Mouse (Mus musculus) thymus, postnatal 4 days (tissue): ENCODE results near the gene Gm4952.
"Not testable (repeated sequence)": the region's sequence is repeated elsewhere in the genome, so short reads cannot be mapped to it uniquely, and the experiment has no call there.

Source experiments
- DNase-seq: peaks from one replicate; pipeline ENCODE4 v3.0.0; 2021

The Gm4952 gene

GRCm38 (mm10) chr19:12600684-12601480 lies 1.1 kb downstream of the Gm4952 start:
- no peak for DNase-seq

GRCm38 (mm10) chr19:12608336-12608735 lies 8.6 kb downstream of the Gm4952 start:
- no peak for DNase-seq

- DNase-seq = no peak
Observed at GRCm38 (mm10) chr19:12613646-12614045, 13.9 kb downstream of the Gm4952 start.

- DNase-seq = no peak
Observed at GRCm38 (mm10) chr19:12633176-12633575, 33.4 kb downstream of the Gm4952 start, which contains the start of gene Glyat. Glyat (plus strand) TSS chr19:12633308.

- DNase-seq = no peak
Observed at GRCm38 (mm10) chr19:12634259-12634658, 34.5 kb downstream of the Gm4952 start.

GRCm38 (mm10) chr19:12634963-12635362 lies 35.2 kb downstream of the Gm4952 start:
- no peak for DNase-seq

- DNase-seq = no peak
Observed at GRCm38 (mm10) chr19:12636863-12637262, 37.1 kb downstream of the Gm4952 start.

- DNase-seq = no peak
Observed at GRCm38 (mm10) chr19:12638049-12638448, 38.3 kb downstream of the Gm4952 start.

GRCm38 (mm10) chr19:12649511-12649910 lies 49.7 kb downstream of the Gm4952 start:
- DNase-seq = no peak

- DNase-seq = no peak
Observed at GRCm38 (mm10) chr19:12666156-12666555, 66.4 kb downstream of the Gm4952 start.

- not testable (repeated sequence) for DNase-seq
Observed at GRCm38 (mm10) chr19:12668601-12669000, 68.8 kb downstream of the Gm4952 start.

- no peak for DNase-seq
Observed at GRCm38 (mm10) chr19:12670139-12670538, 70.4 kb downstream of the Gm4952 start, which contains the start of gene Olfr1442. Olfr1442 (plus strand) TSS chr19:12670439.

GRCm38 (mm10) chr19:12671051-12671450 lies 71.3 kb downstream of the Gm4952 start:
- no peak for DNase-seq

GRCm38 (mm10) chr19:12677812-12678211 lies 78.0 kb downstream of the Gm4952 start, which contains the start of gene Olfr1443:
Olfr1443 (plus strand) TSS chr19:12678112.
- DNase-seq = no peak
